Mouse (Mus musculus): ENCODE measurements around the gene Ackr1.

DNA sequence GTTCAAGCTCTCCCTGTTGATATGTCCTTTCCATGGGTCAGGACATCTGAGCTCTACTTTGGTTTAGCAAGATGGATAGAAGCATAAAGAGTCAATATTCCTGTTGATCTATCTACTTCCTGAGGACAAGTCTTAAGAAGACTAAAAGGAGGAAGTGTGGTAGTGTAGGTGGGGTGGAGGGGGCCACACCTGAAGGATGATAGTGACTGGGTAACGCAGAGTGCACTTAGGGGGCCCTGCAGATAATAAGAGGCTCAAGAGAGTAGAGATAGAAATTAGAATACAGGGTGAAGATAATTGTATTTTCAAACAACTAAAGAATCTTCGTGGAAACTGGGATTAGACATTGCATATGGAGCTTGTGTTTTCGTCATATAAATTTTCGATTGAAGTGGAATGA lies 11.6 kb upstream of the Ackr1 start:
- TF ChIP-seq CTCF (IDR thresholded peaks at IDR 0.05; ENCODE audit: extremely low read depth, insufficient read length, insufficient replicate concordance, low read depth, low read length) (no peak), POLR2A (IDR thresholded peaks at IDR 0.05; ENCODE audit: low read depth, low read length) (no peak)
